Mouse (Mus musculus) heart, embryonic 15.5 days (tissue): ENCODE data around the gene Sirt1. TPM values are rescaled to one million over a fixed set of nuclear protein-coding genes. Genes with fewer than 3 reads are reported as not detected.

Experiments
- ATAC-seq: fragments of 200-750 bp; cut with Nextera tagmentation; replicated peaks from 2 replicates; pipeline ENCODE4 v1.8.0; 2017; ENCODE audit warnings: low read depth, moderate TSS enrichment; ENCODE audit not compliant: insufficient number of reproducible peaks, insufficient read depth, low FRiP score
- H3K27ac ChIP-seq: fragments of 300-500 bp; sonication (generic); 2 replicates; pipeline ENCODE4 v1.5.1; 2015; ENCODE audit warnings: mild to moderate bottlenecking, inconsistent platforms
- H3K27me3 ChIP-seq: fragments of 300-500 bp; sonication (generic); 2 replicates; pipeline ENCODE4 v1.6.1; 2015; ENCODE audit warnings: inconsistent platforms
- H3K36me3 ChIP-seq: fragments of 300-500 bp; sonication (generic); 2 replicates; pipeline ENCODE4 v1.6.1; 2015; ENCODE audit warnings: mild to moderate bottlenecking, inconsistent platforms
- H3K4me1 ChIP-seq: fragments of 300-500 bp; sonication (generic); replicated peaks from 2 replicates; pipeline ENCODE4 v1.6.1; 2015; ENCODE audit warnings: inconsistent platforms
- H3K4me2 ChIP-seq: fragments of 300-500 bp; sonication (generic); 2 replicates; pipeline ENCODE4 v1.6.1; 2015; ENCODE audit warnings: inconsistent platforms, mild to moderate bottlenecking, moderate library complexity
- H3K4me3 ChIP-seq: fragments of 300-500 bp; sonication (generic); 2 replicates; pipeline ENCODE4 v1.5.1; 2015; ENCODE audit warnings: mild to moderate bottlenecking, inconsistent platforms
- H3K9ac ChIP-seq: fragments of 300-500 bp; sonication (generic); 2 replicates; pipeline ENCODE4 v1.6.1; 2015; ENCODE audit warnings: mild to moderate bottlenecking, inconsistent platforms
- H3K9me3 ChIP-seq: fragments of 300-500 bp; sonication (generic); replicated peaks from 2 replicates; pipeline ENCODE4 v1.6.1; 2016; ENCODE audit warnings: inconsistent platforms
- WGBS: fragments of 180-500 bp; shearing (Covaris S2); methylation state at CpG from one replicate; pipeline ENCODE4 v1.1.7; 2015; ENCODE audit warnings: mixed read lengths; 5-methylcytosine and 5-hydroxymethylcytosine counted together
- polyA plus RNA-seq: library from polyadenylated mRNA; unstranded; fragments of >200 nt; fragmentation: Nextera tagmentation; extraction: Ambion mirVana; gene quantifications from 2 replicates; pipeline ENCODE4 v1.2.1, GENCODE M21; 2015

Gene Sirt1
- polyA plus RNA-seq, 1 experiment from 2014 or later = 3.6 TPM

DNA sequence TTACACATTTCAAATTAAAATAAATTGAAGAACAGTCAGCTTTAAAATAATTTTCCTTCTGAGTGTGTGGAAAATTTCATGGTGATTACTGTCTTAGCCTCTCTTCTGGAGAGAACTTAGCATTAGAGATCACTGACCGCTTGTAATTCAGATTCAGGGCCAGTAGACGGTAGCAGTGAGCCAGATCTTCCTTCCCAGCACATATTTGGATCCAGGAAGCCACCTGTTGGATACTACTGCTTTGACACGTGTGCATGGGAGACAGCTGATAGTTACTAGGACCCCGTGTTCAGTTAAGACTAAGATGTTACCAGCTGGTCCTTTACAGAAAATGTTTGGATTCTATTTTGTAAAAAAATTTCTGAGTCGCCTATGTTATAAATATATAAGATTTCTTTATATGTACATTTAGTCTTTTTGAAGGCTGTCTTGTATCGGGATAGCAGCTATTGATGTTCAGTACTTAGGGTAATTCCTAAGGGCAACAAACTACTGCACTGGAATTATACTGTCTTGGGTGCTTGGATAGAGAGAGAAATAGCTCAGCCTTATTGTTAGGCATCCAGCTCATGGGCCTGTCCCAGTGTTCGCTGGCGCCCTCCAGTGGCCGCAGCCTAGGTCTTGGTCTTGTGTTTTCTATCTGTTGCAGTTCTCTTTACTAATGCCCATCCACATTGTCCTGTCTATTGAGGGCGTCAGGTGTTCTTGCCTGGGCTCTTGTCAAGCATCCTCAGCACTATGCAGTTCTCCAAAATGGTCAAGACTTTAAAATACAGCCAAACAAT lies 72.7 kb downstream of the Sirt1 start:
- peaks cover 56% of the 10 kb centered on the region for H3K36me3 ChIP-seq
- ATAC-seq = no peak
- H3K27me3 ChIP-seq = no peaks in the 10 kb centered on the region
- H3K4me2 ChIP-seq = no peak overlapping the region
- no peaks in the 10 kb centered on the region for H3K4me1 ChIP-seq
- H3K27ac ChIP-seq = no peak overlapping the region
- 38% methylated on average over 10 of the region's 10 CpGs for WGBS
- H3K4me3 ChIP-seq = no peak overlapping the region
- no peaks in the 10 kb centered on the region for H3K9me3 ChIP-seq
- no peak overlapping the region for H3K9ac ChIP-seq

DNA sequence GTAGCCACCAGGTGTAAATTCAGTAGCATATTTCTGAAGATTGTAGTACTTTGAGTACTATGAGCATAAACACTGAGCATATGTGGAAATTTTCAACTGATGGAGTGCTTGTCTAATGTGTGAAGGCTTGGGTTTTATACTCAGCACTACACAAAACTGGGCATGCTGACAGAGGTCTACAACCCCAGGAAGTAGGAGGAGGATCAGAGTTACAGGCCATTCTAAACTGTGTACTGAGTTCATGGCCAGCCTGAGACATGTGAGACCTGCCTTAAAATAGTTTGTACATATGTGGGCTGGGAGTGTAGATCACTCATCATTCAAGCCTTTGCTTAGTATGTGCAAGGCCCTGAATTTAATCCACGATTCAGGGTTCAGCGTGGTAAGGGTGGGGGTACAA lies 79.1 kb downstream of the Sirt1 start:
- Histone ChIP-seq H3K4me1 (no peaks in the 10 kb centered on the region), H3K27me3 (no peaks in the 10 kb centered on the region), H3K4me3 (no peak overlapping the region), H3K4me2 (no peak overlapping the region), H3K9me3 (no peaks in the 10 kb centered on the region), H3K27ac (no peak overlapping the region), H3K9ac (no peak overlapping the region), H3K36me3 (peaks cover 68% of the 10 kb centered on the region)
- 89% methylated on average over 2 of the region's 2 CpGs for WGBS
- ATAC-seq = no peak

- no peak overlapping the region for H3K4me2 ChIP-seq
- H3K4me3 ChIP-seq = no peak overlapping the region
- peaks cover 47% of the 10 kb centered on the region for H3K36me3 ChIP-seq
- no peak for ATAC-seq
- H3K27ac ChIP-seq = no peak overlapping the region
- no peaks in the 10 kb centered on the region for H3K4me1 ChIP-seq
- H3K27me3 ChIP-seq = no peaks in the 10 kb centered on the region
- no peak overlapping the region for H3K9ac ChIP-seq
- WGBS = 78% methylated on average over 7 of the region's 7 CpGs
- no peaks in the 10 kb centered on the region for H3K9me3 ChIP-seq
Measured at GRCm38 (mm10) chr10:63282846-63283245, 98.7 kb downstream of the Sirt1 start.

DNA sequence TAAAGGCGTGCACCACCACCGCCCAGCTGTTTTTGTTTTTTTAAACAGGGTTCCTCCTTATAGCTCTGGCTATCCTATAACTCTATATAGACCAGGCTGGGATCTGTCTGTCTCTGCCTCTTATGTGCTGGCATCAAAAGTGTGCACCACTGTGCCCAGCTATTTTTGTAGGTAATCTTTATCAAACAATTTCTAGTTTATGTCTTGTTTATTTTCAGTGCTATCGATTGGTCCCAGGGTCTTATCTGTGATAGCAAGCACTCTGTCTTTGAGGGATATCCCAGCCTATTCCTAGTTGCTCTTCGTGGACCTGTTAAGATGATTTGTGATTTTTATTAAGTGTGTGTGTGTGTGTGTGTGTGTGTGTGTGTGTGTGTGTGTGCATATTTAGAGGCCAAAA lies 99.1 kb downstream of the Sirt1 start:
- no peak for ATAC-seq

GRCm38 (mm10) chr10:63279851-63280250 lies 101.7 kb downstream of the Sirt1 start:
- no peak for ATAC-seq
- Histone ChIP-seq H3K27me3 (no peaks in the 10 kb centered on the region), H3K27ac (no peak overlapping the region), H3K9me3 (no peaks in the 10 kb centered on the region), H3K4me2 (no peak overlapping the region), H3K4me1 (no peaks in the 10 kb centered on the region), H3K36me3 (peaks cover 40% of the 10 kb centered on the region), H3K4me3 (no peak overlapping the region), H3K9ac (no peak overlapping the region)
- WGBS = 89% methylated on average over 3 of the region's 3 CpGs

More for the DNA sequence above, 99.1 kb downstream of the Sirt1 start:
- H3K27ac ChIP-seq = no peak overlapping the region
- H3K27me3 ChIP-seq = no peaks in the 10 kb centered on the region
- peaks cover 47% of the 10 kb centered on the region for H3K36me3 ChIP-seq
- no peak overlapping the region for H3K9ac ChIP-seq
- H3K4me3 ChIP-seq = no peak overlapping the region
- no peaks in the 10 kb centered on the region for H3K9me3 ChIP-seq
- no peaks in the 10 kb centered on the region for H3K4me1 ChIP-seq
- 73% methylated on average over 4 of the region's 4 CpGs for WGBS
- no peak overlapping the region for H3K4me2 ChIP-seq

- Histone ChIP-seq H3K9me3 (no peaks in the 10 kb centered on the region), H3K27ac (no peak overlapping the region), H3K4me2 (no peak overlapping the region), H3K27me3 (no peaks in the 10 kb centered on the region), H3K9ac (no peak overlapping the region), H3K36me3 (peaks cover 43% of the 10 kb centered on the region), H3K4me1 (no peaks in the 10 kb centered on the region), H3K4me3 (no peak overlapping the region)
- ATAC-seq = no peak
- 84% methylated on average over 3 of the region's 3 CpGs for WGBS
Measured at GRCm38 (mm10) chr10:63277010-63277409, 104.5 kb downstream of the Sirt1 start.

DNA sequence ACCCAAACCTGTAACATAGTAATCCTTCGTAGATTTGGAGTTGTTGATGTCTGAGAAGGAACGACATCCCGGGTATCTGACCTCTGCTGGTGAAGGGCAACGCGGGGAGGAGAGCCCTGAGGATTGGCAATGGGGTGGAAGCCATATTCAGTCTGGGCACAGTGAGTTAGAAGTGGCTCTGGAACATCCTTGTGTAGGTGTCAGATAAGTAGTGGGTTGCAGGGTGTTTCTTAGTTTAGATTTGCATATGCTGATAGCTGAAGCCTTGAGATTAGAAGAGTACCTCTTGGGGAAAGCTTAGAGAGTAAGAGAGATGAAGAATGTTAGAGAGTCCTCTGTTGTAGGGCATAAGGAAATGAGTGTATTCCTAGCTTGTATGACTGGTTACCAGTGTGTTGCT lies 108.6 kb downstream of the Sirt1 start:
- H3K27me3 ChIP-seq = no peaks in the 10 kb centered on the region
- no peak for ATAC-seq
- H3K27ac ChIP-seq = no peak overlapping the region
- 86% methylated on average over 5 of the region's 5 CpGs for WGBS
- no peak overlapping the region for H3K9ac ChIP-seq
- no peak overlapping the region for H3K4me2 ChIP-seq
- no peaks in the 10 kb centered on the region for H3K9me3 ChIP-seq
- no peaks in the 10 kb centered on the region for H3K4me1 ChIP-seq
- no peak overlapping the region for H3K4me3 ChIP-seq
- peaks cover 48% of the 10 kb centered on the region for H3K36me3 ChIP-seq

DNA sequence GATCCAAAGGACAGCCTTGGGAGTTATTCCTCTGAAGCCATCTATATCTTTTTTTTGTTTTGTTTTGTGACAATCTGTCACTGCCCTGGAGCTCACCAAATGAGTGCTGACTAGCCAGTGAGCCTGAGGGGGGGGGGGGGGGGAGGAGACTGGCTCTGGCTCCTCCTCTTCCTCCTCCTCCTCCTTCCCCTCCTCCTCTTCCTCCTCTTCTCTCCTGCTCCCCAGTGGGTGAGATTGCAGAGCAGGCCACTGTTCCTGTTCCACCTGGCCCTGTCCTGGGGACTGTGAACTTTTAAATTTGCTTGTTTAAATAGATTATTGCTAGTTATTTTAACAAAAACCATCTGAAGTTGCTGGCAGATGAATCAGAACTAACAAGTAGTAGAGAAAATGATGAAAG lies 109.1 kb downstream of the Sirt1 start:
- no peak for ATAC-seq
- no peaks in the 10 kb centered on the region for H3K4me1 ChIP-seq
- no peak overlapping the region for H3K27ac ChIP-seq
- H3K9me3 ChIP-seq = no peaks in the 10 kb centered on the region
- no peak overlapping the region for H3K9ac ChIP-seq
- no peaks in the 10 kb centered on the region for H3K27me3 ChIP-seq
- no peak overlapping the region for H3K4me3 ChIP-seq
- H3K4me2 ChIP-seq = no peak overlapping the region
- peaks cover 43% of the 10 kb centered on the region for H3K36me3 ChIP-seq

Other genes starting within 250 kb of the Sirt1 start
- 8.7 and 9.9 TPM in 2 replicates for gene Mypn, start 177.8 kb downstream of the Sirt1 start, polyA plus RNA-seq
- gene Herc4, start 137.9 kb downstream of the Sirt1 start, polyA plus RNA-seq = 30.3 and 31.1 TPM in 2 replicates
- 7.2 and 7.3 TPM in 2 replicates for gene Dnajc12, start 739 bp upstream of the Sirt1 start, polyA plus RNA-seq
- not detected in 2 replicates for gene Gm7075, start 40.1 kb upstream of the Sirt1 start, polyA plus RNA-seq
- gene Ctnna3, start 48.4 kb upstream of the Sirt1 start, polyA plus RNA-seq = 23.6 and 27.8 TPM in 2 replicates